Comparison of ENCODE assay signal across 10 mouse cellular contexts in genomic region chr1:72751371-72751781, GRCm38 (mm10). TPM values are rescaled to one million over a fixed set of nuclear protein-coding genes. Genes with fewer than 3 reads are reported as not detected.
DNase-seq lines count a peak whose midpoint lies in the region; ATAC-seq and TF ChIP-seq lines count a peak whose summit lies in the region.
"Had no signal": no experiment of that assay in that cellular context is flagged by ENCODE, and none has a peak within 500 bp of the region (broad histone marks: within the 10 kb centered on the region; RNA-seq: fewer than 3 reads in every experiment).

No protein-coding gene starts in this region.

- H3K4me1 ChIP-seq in heart, embryonic 10.5 days = no peaks in the 10 kb centered on the region
- no peaks in the 10 kb centered on the region for H3K4me1 ChIP-seq in liver, postnatal 0 days (ENCODE audit: insufficient read depth)

- WGBS in heart, embryonic 10.5 days = 79% methylated on average over 7 of the region's 7 CpGs
- WGBS in liver, postnatal 0 days (ENCODE audit: insufficient replicate concordance) = 70% methylated on average over 7 of the region's 7 CpGs

- H3K4me3 ChIP-seq in heart, embryonic 10.5 days = no peak overlapping the region
- no peak overlapping the region for H3K4me3 ChIP-seq in liver, postnatal 0 days (ENCODE audit: low read depth, low read length)

- H3K9me3 ChIP-seq in heart, embryonic 10.5 days = no peaks in the 10 kb centered on the region
- H3K9me3 ChIP-seq in liver, postnatal 0 days (ENCODE audit: low read length) = no peaks in the 10 kb centered on the region

- H3K27ac ChIP-seq in heart, embryonic 10.5 days = no peak overlapping the region; the same call in 1 of the 2 replicates
- no peak overlapping the region for H3K27ac ChIP-seq in liver, postnatal 0 days (ENCODE audit: low read depth)

- H3K9ac ChIP-seq in liver, postnatal 0 days (replicated peaks) = no peak overlapping the region

- H3K27me3 ChIP-seq in heart, embryonic 10.5 days (ENCODE audit: insufficient read depth, poor library complexity, severe bottlenecking) = no peaks in the 10 kb centered on the region
- H3K27me3 ChIP-seq in liver, postnatal 0 days (ENCODE audit: insufficient read depth, low read length) = no peaks in the 10 kb centered on the region

- H3K4me2 ChIP-seq in liver, postnatal 0 days (ENCODE audit: low read depth, low read length) = no peak overlapping the region

- no peak for TF ChIP-seq CTCF in liver, postnatal 0 days (IDR thresholded peaks at IDR 0.05; ENCODE audit: low read depth)

- no peak for ATAC-seq in liver, postnatal 0 days

- no peak for TF ChIP-seq EP300 in liver, postnatal 0 days (IDR thresholded peaks at IDR 0.05; ENCODE audit: low read depth)

- no peaks in the 10 kb centered on the region for H3K36me3 ChIP-seq in heart, embryonic 10.5 days
- H3K36me3 ChIP-seq in liver, postnatal 0 days (replicated peaks; ENCODE audit: insufficient read depth, low read length) = no peaks in the 10 kb centered on the region

- peak; percentile 32 for DNase-seq in heart, adult 8-10 months (ENCODE audit: low spot score)
- no peak for DNase-seq in heart, embryonic 10.5 days (ENCODE audit: low spot score)
- peak; percentile 34 for DNase-seq in MN1 (ENCODE audit: low spot score)
- DNase-seq in cerebellum, adult 11-12 months = peak; percentile 79
- DNase-seq in heart, adult 9 months (ENCODE audit: low spot score in 2 of 2) = peak; percentile 7 to 21
- DNase-seq in ovary, adult 18-20 months (ENCODE audit: low spot score) = peak; percentile 35
- DNase-seq in B cell, adult 2 months = no peak
- no peak for DNase-seq in liver, postnatal 0 days

RNA-seq across cellular contexts. Expression of gene Rpl37a, which starts 40.3 kb away (rescaled TPM):
- total RNA-seq in heart, adult 8-10 months (2022) = 100 to 1,000 TPM; 594 to 696 (median 662) TPM
- polyA plus RNA-seq in heart, embryonic 10.5 days (2016; fragmentation: Nextera tagmentation; extraction: Ambion mirVana) = 999 and 1,018 TPM in 2 replicates
- 1,210 and 1,257 TPM in 2 replicates for polyA plus RNA-seq in liver, postnatal 0 days (2015; fragmentation: Nextera tagmentation; extraction: Ambion mirVana)

RNA-seq across cellular contexts. Expression of gene Ankar, which starts 51.0 kb away (rescaled TPM):
- not detected for total RNA-seq in heart, adult 8-10 months (2022)
- not detected in 2 replicates for polyA plus RNA-seq in heart, embryonic 10.5 days (2016; fragmentation: Nextera tagmentation; extraction: Ambion mirVana)
- not detected in 2 replicates for polyA plus RNA-seq in liver, postnatal 0 days (2015; fragmentation: Nextera tagmentation; extraction: Ambion mirVana)
- polyA plus RNA-seq: limb, embryonic 11.5 days; neural tube, embryonic 14.5 days had no signal

Comparison
In these comparisons a context has a peak if more than half of its experiments do, and no peak if none do; other contexts are left out.
1. DNase-seq: peak in heart, adult 8-10 months (single experiment), MN1 (single experiment), cerebellum, adult 11-12 months (single experiment), heart, adult 9 months (2 of 2) and ovary, adult 18-20 months (single experiment); none in heart, embryonic 10.5 days (single experiment), B cell, adult 2 months (0 of 2) and liver, postnatal 0 days (single experiment).